Mouse (Mus musculus): Measurements from ENCODE around the gene Ifnz.
"Not testable (repeated sequence)": the region's sequence is repeated elsewhere in the genome, so short reads cannot be mapped to it uniquely, and the experiment has no call there.

GRCm38 (mm10) chr4:88762341-88762740 lies 19.6 kb upstream of the Ifnz start:
- TF ChIP-seq POLR2A (IDR thresholded peaks at IDR 0.05; ENCODE audit: low read depth, low read length); CTCF (conservative IDR thresholded peaks at IDR 0.05; ENCODE audit: insufficient read depth, insufficient read length, low read depth, low read length): not testable (repeated sequence)

Data from kidney, adult 2 months (tissue).